Comparison of ENCODE assay signal across 8 mouse cellular contexts in genomic region chr4:117252351-117252750, GRCm38 (mm10). TPM values are rescaled to one million over a fixed set of nuclear protein-coding genes. Genes with fewer than 3 reads are reported as not detected.
DNase-seq lines count a peak whose midpoint lies in the region; ATAC-seq lines count a peak whose summit lies in the region.

No protein-coding gene starts in this region.

- H3K4me1 ChIP-seq in erythroblast, embryonic 14.5 days (ENCODE audit: control insufficient read depth) = peaks cover 22% of the 10 kb centered on the region
- peaks cover 26 to 30% of the 10 kb centered on the region in 2 experiments for H3K4me1 ChIP-seq in heart, embryonic 14.5 days (ENCODE audit: control insufficient read depth in 2 of 2, insufficient read depth in 2 of 2, low read length in 2 of 2)
- H3K4me1 ChIP-seq in liver, embryonic 15.5 days (replicated peaks) = peaks cover 40% of the 10 kb centered on the region
- 0 out of 2 replicates have a peak, but pooled peaks cover 12% of the 10 kb centered on the region for H3K4me1 ChIP-seq in stomach, embryonic 14.5 days (ENCODE audit: control insufficient read depth, insufficient read depth, low read length)

- peak; percentile 58 to 60 for DNase-seq in adrenal gland, postnatal 36 days
- no peak for DNase-seq in left cerebral cortex, adult 18-20 months (ENCODE audit: low spot score in 2 of 2)
- no peak for DNase-seq in right cerebral cortex, postnatal 36 days (ENCODE audit: low spot score in 2 of 2)

- no peak for ATAC-seq in erythroblast, adult 5-6 weeks (replicated peaks; ENCODE audit: low FRiP score, poor library complexity, severe bottlenecking)
- ATAC-seq in heart, embryonic 14.5 days (ENCODE audit: insufficient number of reproducible peaks, insufficient read depth, low FRiP score, low read depth) = no peak; the same call in 1 of the 2 replicates
- no peak for ATAC-seq in liver, embryonic 15.5 days (ENCODE audit: insufficient read depth)
- 0 out of 2 replicates have a peak, but pooled peaks have one; percentile 14 for ATAC-seq in stomach, embryonic 14.5 days (ENCODE audit: insufficient number of reproducible peaks, insufficient read depth, low FRiP score, low read depth)

- peak overlapping the region; percentile 75 for H3K4me2 ChIP-seq in heart, embryonic 14.5 days (ENCODE audit: low read length)
- peak overlapping the region; percentile 91 for H3K4me2 ChIP-seq in liver, embryonic 15.5 days
- H3K4me2 ChIP-seq in stomach, embryonic 14.5 days (replicated peaks; ENCODE audit: low read depth, low read length) = peak overlapping the region; percentile 63

- no peaks in the 10 kb centered on the region for H3K36me3 ChIP-seq in erythroblast, embryonic 14.5 days (ENCODE audit: control insufficient read depth)
- no peaks in the 10 kb centered on the region for H3K36me3 ChIP-seq in heart, embryonic 14.5 days (ENCODE audit: control insufficient read depth, insufficient read depth, low read length)
- H3K36me3 ChIP-seq in liver, embryonic 15.5 days (replicated peaks) = no peaks in the 10 kb centered on the region
- no peaks in the 10 kb centered on the region for H3K36me3 ChIP-seq in stomach, embryonic 14.5 days (ENCODE audit: control insufficient read depth, insufficient read depth, low read length)

- peak overlapping the region; percentile 81 for H3K4me3 ChIP-seq in erythroblast, embryonic 14.5 days (replicated peaks)
- peak overlapping the region; percentile 70 to 87 for H3K4me3 ChIP-seq in heart, embryonic 14.5 days (ENCODE audit: control insufficient read depth in 1 of 2, insufficient read depth in 1 of 2, low read depth in 1 of 2, low read length in 2 of 2)
- peak overlapping the region; percentile 74 for H3K4me3 ChIP-seq in liver, embryonic 15.5 days (replicated peaks)
- peak overlapping the region; percentile 58 for H3K4me3 ChIP-seq in stomach, embryonic 14.5 days (ENCODE audit: low read depth, low read length)

- H3K27ac ChIP-seq in heart, embryonic 14.5 days (replicated peaks in 1 of 2; ENCODE audit: control insufficient read depth in 1 of 2, insufficient read depth in 1 of 2, low read depth in 2 of 2, low read length in 2 of 2) = peak overlapping the region; percentile 57 to 89
- peak overlapping the region; percentile 76 for H3K27ac ChIP-seq in liver, embryonic 15.5 days (replicated peaks)
- peak overlapping the region; percentile 86 for H3K27ac ChIP-seq in stomach, embryonic 14.5 days (ENCODE audit: low read length)

- WGBS in heart, embryonic 14.5 days = 29% methylated on average over 5 of the region's 5 CpGs
- 54% methylated on average over 5 of the region's 5 CpGs for WGBS in liver, embryonic 15.5 days (ENCODE audit: insufficient replicate concordance)
- 15% methylated on average over 5 of the region's 5 CpGs for WGBS in stomach, embryonic 14.5 days

- peaks cover 17% of the 10 kb centered on the region for H3K27me3 ChIP-seq in erythroblast, embryonic 14.5 days (ENCODE audit: control insufficient read depth)
- H3K27me3 ChIP-seq in heart, embryonic 14.5 days (ENCODE audit: control insufficient read depth, insufficient read depth, low read length) = no peaks in the 10 kb centered on the region
- peaks cover 10% of the 10 kb centered on the region; the same call in 1 of the 2 replicates for H3K27me3 ChIP-seq in liver, embryonic 15.5 days
- H3K27me3 ChIP-seq in stomach, embryonic 14.5 days (ENCODE audit: control insufficient read depth, insufficient read depth, low read length) = no peaks in the 10 kb centered on the region

- peak overlapping the region; percentile 79 for H3K9ac ChIP-seq in heart, embryonic 14.5 days (ENCODE audit: low read length)
- H3K9ac ChIP-seq in liver, embryonic 15.5 days = peak overlapping the region; percentile 66
- H3K9ac ChIP-seq in stomach, embryonic 14.5 days (replicated peaks; ENCODE audit: low read depth, low read length) = peak overlapping the region; percentile 52

- H3K9me3 ChIP-seq in erythroblast, embryonic 14.5 days (ENCODE audit: control insufficient read depth, low read length) = no peaks in the 10 kb centered on the region
- H3K9me3 ChIP-seq in heart, embryonic 14.5 days (ENCODE audit: control insufficient read depth, low read length) = no peaks in the 10 kb centered on the region
- no peaks in the 10 kb centered on the region for H3K9me3 ChIP-seq in liver, embryonic 15.5 days (replicated peaks)
- no peaks in the 10 kb centered on the region for H3K9me3 ChIP-seq in stomach, embryonic 14.5 days (ENCODE audit: control insufficient read depth, low read depth, low read length)

RNA-seq across cellular contexts. Expression of gene Armh1, which starts 0.4 kb away (rescaled TPM):
- not detected in 2 replicates for polyA plus RNA-seq in erythroblast, embryonic 14.5 days (2012)
- total RNA-seq in erythroblast, adult 5-6 weeks (2015; ENCODE audit: low replicate concordance) = not detected in 2 replicates
- not detected in 2 replicates for total RNA-seq in erythroblast, adult 5-6 weeks (2017; ENCODE audit: low replicate concordance)
- total RNA-seq in adrenal gland, postnatal 36 days (2021) = 1 to 10 TPM; 2.8 to 3.5 TPM
- polyA plus RNA-seq in heart, embryonic 14.5 days (2014; fragmentation: Nextera tagmentation; extraction: Ambion mirVana) = 0.27 and 0.42 TPM in 2 replicates
- 0.12 TPM in 1 of 2 replicates, not detected in the other for polyA plus RNA-seq in liver, embryonic 15.5 days (2015; fragmentation: Nextera tagmentation; extraction: Ambion mirVana)
- polyA plus RNA-seq in stomach, embryonic 14.5 days (2014; fragmentation: Nextera tagmentation; extraction: Ambion mirVana) = 0.30 and 1.3 TPM in 2 replicates
- under 1 TPM; 0.26 to 0.40 TPM for total RNA-seq in left cerebral cortex, adult 18-20 months (2021)

RNA-seq across cellular contexts. Expression of gene Tmem53, which starts 0.6 kb away (rescaled TPM):
- 0.06 TPM in 2 replicates for polyA plus RNA-seq in erythroblast, embryonic 14.5 days (2012)
- total RNA-seq in erythroblast, adult 5-6 weeks (2015; ENCODE audit: low replicate concordance) = 1.9 and 4.0 TPM in 2 replicates
- total RNA-seq in erythroblast, adult 5-6 weeks (2017; ENCODE audit: low replicate concordance) = 1.9 TPM in 1 of 2 replicates, not detected in the other
- 10 to 100 TPM; 54.2 to 97.3 TPM for total RNA-seq in adrenal gland, postnatal 36 days (2021)
- polyA plus RNA-seq in heart, embryonic 14.5 days (2014; fragmentation: Nextera tagmentation; extraction: Ambion mirVana) = 38.0 and 39.8 TPM in 2 replicates
- polyA plus RNA-seq in liver, embryonic 15.5 days (2015; fragmentation: Nextera tagmentation; extraction: Ambion mirVana) = 6.7 and 9.9 TPM in 2 replicates
- polyA plus RNA-seq in stomach, embryonic 14.5 days (2014; fragmentation: Nextera tagmentation; extraction: Ambion mirVana) = 18.9 and 19.4 TPM in 2 replicates
- total RNA-seq in left cerebral cortex, adult 18-20 months (2021) = 1 to 10 TPM; 4.1 to 4.3 TPM

Comparison
In these comparisons a context has a peak if more than half of its experiments do, and no peak if none do; other contexts are left out.
1. DNase-seq: peak in adrenal gland, postnatal 36 days (2 of 2); none in left cerebral cortex, adult 18-20 months (0 of 2) and right cerebral cortex, postnatal 36 days (0 of 2).
2. Peak in every context shown above with its lines, with median percentiles within 50 percentile points of each other: H3K4me3 ChIP-seq, H3K27ac ChIP-seq, H3K4me2 ChIP-seq and H3K9ac ChIP-seq.